Mouse (Mus musculus) WW6 (cell line): ENCODE results near the gene S100a13.

Source experiments
- DNase-seq: peaks from one replicate; pipeline ENCODE4 v3.0.0-alpha.2; 2013; ENCODE audit warnings: low read depth, low spot score

Gene S100a13

DNA sequence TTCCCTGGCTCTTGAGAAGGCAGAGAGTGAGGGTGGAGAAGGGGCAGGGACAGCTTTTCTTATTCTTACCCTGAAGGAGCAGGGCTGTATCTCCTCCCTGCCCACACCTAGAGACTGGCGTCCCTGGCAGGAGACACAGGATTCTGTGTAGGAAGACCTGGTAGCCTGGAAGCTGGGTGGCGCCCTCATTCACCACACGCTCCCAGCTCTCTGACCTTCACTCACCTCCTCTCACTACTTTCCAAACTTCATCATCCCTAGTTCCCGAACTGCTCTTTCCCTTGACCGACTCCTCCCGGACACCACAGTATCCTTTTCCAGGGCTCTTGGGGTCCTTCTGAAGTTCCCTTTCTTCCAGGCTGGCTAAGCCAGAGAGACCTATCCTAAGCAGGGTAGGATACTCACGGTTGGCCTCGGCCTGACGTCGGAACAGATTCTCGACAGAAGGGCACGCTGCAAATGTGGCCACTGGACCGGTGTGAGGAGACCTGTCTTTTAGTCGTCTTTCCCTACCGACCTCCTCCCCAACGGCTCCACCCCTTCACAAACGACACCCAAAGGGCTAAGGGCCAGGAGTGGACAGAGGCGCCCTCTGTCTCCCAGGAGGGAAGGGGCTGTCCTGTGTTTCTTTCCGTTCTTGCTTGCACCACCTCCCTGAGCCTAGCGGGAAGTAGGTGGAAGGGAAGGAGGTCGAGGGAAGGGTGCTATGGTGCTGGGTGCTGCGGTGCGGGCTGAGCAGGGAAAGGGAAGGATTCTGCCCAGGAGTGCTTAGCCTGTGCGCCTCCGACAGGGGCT lies at the start of gene S100a13, which contains the start of gene S100a1:
Gene S100a13, plus strand, starts transcription at position 640 of the 795 bp plus-strand sequence.
Gene S100a1, minus strand, starts transcription at position 597 of the 795 bp plus-strand sequence.
- no peak for DNase-seq

DNA sequence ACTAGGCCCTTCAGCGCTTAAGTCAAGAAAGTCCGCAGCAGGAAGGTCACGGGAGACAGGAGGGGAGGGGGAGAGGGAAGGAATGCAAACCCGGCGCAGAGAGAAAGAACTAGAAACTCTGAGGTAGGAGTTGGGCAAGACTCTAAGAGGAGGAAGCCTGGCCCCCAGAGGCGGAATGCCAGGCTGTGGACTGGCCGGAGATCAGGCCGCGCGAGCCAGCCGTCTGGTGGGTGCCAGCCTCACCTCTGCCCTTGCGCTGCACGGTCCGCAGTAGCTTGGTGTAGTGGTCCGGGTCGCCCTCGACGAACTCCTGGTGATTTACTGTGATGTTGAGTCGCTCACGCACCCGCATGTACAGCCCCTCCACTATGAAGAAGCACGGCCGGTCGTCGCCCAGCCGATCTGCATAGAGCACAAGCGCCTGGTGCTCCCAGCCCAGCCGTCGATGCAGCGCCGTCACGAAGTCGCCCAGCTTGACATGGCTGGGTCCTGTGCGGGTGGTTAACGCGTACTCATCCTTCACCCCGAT lies 49.6 kb upstream of the S100a13 start:
- no peak for DNase-seq

DNA sequence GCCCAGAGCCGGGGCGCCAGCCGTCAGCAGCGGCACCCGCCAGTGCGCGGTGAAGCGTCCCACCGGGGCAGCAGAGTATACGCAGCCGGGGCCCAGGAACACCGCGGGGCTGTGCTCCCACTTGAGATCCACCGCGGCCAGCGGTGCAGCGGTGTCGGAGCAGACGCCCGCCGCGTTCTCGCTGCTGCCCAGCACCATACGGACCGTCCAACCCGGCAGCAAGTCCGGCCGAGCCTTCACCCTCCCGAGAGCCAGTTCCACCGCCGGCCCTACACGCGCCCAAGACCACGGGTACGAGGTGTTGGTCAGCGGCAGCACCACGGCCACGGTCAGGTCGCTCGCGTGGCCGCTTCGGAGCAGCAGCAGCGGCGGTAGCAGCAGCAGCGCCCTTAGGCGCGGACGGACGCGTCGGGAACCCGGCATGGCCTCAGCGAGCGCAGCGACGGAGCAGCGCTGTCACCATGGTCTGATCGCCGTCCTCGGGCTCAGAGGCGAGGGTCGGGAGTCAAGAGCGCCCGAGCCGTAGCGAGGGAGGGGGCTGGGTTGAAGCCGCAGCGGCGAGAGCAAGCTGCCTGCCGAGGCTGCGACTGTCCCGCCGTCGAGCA lies 49.1 kb upstream of the S100a13 start:
- DNase-seq, result no peak

DNA sequence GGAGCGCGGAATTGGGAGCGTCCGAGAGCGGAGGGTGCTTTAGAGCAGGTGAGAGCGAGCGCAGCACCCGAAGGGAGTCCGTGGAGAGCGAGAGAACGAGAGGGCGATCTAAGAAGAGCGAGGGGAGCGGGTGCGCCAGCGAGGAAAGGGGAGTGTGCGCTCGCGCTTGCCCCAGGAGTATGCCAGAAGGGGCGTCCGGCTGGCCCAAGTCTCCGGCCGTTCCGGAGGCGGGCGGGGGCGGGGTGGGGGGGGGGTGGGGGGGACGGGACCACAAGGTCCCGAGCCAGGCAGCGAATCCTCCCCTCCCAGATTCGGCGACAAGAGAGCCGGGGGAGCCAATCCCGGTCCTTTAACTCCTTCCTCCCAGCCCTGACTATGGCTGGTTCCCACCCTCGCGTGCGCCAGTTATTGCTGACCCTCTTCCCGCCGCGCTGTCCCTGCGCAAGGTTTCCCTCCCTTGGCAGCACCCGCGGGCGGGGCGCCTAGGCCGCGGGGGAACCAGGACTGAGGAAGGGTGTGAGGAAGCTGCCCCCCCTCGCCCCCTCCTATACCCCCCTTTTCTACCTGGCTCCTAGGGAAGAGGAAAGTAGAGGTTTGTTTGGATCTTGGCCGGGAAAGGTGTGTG lies 48.4 kb upstream of the S100a13 start, which contains the start of gene Npr1:
Gene Npr1, minus strand, starts transcription at position 181 of the 625 bp plus-strand sequence.
- DNase-seq, result no peak

DNA sequence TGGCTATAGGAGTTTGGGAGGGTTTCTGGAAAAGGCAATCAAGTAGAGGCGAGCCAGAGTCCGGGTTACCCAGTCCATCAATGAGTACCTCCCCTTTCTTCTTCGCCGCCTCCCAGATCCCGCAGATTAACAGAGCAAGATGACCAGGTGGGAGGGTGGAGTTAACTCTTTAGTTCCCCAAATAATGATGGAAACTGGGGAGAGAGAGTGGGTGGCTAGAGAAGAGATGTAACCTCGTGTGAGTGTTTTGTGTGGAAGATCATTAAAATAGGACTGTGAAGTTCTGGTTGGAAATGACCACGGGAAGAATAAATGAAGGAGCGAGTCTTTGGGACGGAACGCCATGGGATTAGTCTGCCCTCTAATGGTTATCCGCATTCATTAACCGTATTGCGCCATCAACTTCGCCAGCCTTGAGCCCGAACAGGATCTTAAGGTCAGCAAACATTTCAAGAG lies 47.9 kb upstream of the S100a13 start:
- peak; percentile 39 for DNase-seq

DNA sequence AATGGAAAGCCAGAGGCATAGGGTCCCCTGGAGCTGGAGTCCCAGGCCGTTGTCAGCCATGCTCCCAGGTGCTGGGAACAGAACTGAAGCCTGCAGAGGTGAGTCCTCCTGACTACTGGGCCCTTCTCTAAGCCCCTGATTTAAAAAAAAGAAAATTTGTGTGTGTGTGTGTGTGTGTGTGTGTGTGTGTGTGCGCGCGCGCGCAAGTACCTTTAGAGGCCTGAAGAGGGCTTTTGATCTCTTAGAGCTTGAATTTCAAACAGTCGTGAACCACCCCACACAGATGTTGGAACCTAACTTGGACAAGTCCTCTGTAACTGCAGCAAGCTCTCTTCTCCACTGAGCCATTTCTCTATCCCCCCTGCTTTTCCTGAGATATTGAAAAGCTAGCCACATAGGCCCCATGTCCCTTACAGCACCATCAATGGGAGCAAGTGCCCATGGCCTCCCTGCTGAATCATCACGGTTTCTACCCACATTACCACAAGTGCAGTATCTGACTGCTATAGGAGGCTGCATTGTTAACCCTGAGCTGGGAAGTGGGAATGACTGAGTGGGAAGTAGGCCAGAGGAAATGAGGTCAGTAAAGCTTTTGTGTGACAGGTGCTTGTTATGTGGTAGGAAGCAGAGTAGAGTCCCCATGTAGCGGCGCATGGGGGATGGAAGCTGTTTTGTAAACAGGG lies 46.5 kb upstream of the S100a13 start:
- DNase-seq, result no peak

DNA sequence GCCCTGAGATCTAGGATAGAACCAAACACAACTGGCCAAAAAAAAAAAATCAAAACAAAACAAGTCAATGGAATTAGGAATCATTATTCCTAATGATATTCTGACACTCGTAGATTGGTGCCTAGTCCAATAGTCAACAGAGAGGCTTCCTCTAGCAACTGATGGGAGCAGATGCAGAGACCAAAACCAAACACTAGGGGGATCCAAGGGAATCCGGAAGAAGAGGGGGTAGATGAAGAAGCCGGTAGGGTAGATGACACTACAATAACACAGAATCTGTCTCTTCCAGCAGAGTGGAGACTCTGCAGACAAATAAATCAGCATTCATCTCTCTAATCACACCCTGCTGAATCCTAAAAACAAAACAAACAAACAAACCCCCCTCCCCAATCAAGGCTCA lies 42.0 kb upstream of the S100a13 start:
- no peak for DNase-seq

DNA sequence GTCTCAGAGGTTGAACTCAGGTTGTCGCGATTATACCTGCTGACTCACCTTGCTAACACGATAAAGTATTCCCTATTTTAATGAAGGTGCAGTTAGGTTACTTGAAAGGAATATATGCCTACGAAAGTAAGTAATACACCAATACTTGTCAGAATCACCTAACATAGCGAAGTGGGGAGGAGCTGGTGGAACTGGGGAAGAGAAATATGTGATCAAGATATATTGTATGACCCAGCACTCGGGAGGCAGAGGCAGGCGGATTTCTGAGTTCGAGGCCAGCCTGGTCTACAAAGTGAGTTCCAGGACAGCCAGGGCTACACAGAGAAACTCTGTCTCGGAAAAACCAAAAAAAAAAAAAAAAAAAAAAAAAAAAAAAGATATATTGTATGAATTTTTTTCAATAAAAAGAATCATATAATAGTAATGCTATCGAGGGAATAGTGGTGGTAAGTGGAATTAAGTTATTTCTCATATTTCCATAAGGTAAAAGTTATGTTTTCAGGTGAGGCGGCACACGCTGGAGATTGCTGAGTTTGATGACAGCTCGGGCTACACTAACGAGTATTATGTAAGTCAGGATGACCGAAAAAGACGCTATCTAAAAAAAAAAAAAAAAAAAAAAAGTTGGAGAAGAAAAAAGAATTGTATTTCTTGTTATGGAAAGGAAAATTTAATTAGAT lies 38.9 kb upstream of the S100a13 start:
- no peak for DNase-seq

DNA sequence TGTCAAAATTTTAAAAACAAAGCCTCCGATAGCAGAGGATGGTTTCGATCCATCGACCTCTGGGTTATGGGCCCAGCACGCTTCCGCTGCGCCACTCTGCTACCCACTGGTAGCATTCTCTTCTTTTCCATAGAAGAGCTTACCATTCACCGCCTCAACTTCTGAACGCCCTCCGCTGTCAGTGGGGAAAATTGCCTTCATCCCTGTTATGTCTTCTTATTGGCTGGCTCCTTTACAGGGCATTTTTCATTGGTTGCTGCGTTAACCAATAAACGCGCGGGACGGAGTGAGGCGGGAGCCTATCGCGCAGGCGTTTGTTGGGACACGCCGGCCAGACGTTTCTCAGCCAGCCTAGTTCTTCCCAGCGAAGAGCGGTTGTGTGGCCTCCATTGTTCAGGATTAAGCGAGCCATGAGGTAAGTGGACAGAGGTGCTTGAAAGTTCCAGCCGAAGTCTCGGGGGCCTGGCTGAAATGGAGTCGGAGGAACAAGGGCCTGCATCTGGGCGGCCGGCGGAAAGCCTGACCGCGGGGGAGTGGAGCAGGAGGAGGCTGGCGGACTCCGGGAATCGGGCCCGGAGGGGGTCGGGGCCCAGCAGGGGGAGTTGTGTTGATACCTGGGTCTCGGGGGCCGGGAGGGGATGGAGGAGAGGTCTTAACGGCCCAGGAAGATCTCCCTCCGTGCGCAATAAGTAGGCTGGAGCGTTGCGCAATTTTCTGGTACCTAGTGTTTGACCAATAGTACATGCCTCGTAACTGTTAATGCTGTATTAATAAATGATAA lies 38.2 kb upstream of the S100a13 start, which contains the start of gene Ilf2:
Gene Ilf2, plus strand, starts transcription at position 296 of the 781 bp plus-strand sequence.
- DNase-seq, result peak; percentile 90

DNA sequence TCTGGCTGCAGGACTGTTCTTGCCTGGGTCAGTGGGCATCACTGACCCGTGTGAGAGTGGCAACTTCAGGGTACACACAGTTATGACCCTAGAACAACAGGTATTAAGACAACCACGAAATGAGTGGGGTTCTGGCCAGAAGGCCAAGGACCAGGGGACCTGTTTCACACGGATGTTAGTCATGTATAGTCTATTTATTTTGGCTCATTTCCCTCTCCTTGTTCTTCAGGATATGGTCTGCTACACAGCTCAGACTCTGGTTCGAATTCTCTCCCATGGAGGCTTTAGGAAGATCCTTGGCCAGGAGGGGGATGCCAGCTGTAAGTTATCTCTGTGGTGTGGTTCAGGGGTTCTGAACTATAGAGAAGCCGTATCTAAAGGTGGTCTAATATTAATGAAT lies 27.2 kb upstream of the S100a13 start:
- no peak for DNase-seq

DNA sequence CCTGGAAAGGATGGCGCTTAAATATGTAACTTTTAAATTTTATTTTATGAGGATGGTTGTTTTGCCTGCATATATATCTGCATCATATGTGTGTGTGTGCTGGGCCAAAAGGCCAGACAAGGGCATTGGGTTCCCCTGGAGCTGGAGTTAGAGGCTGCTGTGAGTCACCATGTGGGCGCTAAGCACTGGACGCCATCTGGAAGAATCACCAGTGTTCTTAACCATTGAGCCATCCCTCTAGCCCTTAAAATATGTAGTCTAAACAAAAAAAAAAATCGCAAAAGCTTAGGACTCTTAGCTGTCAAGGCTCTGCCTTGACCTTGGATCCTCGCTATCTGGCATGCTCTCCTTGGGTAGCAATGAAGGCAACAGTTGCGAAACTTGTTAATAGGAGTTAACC lies 25.7 kb upstream of the S100a13 start:
- no peak for DNase-seq

DNA sequence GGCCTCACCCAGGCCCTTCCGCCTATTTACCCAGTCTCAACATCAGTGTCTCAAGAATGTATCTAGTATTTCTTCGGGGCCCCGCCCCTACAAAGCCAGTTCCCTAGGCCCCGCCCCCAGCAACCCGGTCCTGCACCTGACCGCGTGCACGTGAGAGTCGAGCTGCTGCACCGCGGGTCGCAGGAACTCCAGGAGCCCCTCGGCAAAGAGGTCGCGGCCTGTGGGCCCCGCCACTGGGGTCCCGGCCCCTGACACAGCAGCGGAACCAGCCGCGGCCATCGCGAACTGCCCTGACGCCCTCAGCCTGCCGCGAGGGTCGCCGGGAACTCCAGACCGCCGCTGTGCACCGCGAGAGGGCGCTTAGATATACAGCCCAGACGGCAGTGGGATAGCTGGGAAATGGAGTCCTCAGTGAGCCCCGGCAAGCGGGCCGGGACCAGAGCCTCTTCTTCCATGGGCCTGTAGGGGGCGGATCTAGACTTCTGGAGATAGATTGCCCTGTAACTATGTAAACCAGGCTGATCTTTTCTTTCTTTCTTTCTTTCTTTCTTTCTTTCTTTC lies 23.5 kb upstream of the S100a13 start, which contains the start of gene Snapin:
Gene Snapin, minus strand, starts transcription at position 338 of the 561 bp plus-strand sequence.
- DNase-seq, result peak; percentile 89

DNA sequence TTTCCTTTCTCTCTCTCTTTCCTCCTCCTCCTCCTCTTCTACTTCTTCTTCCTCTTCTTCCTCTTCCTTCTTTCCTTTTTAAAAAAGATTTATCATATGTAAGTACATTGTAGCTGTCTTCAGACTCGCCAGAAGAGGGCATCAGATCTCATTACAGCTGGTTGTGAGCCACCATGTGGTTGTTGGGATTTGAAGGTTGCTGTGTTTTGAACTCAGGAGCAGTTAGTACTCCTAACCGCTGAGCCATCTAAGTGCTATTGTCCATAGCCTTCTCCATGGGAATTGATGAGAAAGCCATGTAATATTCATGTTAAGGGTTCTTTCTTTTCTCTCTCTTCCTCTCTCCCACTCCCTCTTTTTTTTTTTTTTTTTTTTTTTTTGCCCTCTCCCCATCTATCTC lies 22.9 kb upstream of the S100a13 start:
- DNase-seq, result no peak

DNA sequence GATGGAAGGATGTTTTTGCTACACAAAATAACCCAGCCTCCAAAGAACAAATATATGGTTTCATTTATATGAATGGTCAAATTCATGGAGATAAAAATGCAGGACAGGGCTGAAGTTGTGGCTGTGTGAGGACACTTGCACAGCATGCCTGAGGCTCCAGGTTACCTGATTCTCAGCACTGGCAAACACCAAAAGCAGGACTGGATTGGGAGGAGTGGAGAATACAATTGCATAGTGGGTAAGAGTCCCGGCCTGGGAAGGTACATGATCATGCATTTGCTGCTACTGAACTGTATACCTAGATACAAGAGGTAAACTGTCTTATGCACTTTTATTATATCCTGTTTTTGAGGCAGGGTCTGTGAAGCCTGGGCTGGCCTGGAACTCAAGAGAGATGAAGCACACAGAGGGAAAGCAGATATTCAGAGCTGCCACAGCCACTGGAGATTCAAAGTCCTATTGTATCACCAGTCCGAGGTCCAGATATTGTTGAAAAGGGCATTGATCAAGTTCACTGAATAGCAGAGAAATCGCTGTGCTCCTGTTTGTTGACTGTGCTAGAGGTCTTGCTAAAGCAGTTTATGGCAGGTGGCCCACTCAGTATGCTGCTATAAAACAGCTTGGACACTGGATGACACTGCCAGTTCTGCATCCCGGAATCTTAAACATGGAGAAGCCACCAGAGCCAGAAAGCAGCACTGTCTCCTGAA lies 20.2 kb upstream of the S100a13 start:
- no peak for DNase-seq

DNA sequence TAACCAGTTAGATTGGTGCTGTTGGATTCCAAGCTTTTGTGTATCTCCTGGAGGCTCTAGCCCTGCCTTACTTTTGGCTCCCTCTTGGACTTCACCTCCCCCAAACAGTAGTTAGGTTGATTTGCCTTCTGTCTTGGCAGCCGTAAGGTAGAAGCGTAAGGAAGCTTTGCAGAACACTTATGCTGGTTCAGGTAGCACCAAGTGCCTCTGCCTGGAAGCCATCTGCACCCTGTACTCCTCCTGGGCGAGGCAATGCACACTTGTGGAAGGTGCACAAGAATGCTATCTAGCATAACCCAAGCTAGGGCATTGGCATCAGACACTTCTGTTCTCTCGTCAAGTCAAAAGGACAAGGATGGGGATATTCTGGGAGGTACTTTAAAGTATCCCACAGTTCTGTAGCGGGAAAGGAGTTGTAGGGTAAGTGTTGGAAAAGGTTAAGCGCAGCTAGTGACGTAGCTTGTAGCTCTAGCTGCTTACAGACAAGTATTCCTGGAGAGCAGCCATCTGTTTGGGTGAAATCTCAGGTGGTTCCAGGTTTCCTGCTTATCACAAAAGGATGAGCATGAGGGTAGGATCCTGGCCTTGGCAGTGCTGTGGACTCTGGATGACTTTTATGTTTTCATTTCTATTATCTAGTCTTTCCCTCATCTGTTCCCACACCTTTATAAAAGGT lies 18.2 kb upstream of the S100a13 start:
- DNase-seq, result no peak

DNA sequence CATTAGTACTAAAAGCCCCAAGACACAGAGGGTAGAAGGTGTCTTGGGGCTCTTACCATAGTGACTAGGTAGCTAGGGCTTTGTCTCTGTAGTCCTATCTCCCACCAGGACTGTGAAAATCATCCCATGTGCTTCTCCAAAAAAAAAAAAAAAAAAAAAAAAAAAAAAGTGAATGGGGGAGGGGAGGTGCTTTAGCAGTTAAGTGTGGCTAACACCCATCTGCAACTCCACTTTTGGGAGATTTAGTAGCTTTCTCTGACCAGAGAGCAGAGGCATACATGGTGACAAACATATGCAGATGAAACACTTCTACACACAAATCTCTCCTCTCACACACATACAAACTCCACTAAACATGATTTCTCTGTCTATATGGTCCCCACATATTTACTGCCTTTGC lies 16.6 kb upstream of the S100a13 start:
- DNase-seq, result no peak

DNA sequence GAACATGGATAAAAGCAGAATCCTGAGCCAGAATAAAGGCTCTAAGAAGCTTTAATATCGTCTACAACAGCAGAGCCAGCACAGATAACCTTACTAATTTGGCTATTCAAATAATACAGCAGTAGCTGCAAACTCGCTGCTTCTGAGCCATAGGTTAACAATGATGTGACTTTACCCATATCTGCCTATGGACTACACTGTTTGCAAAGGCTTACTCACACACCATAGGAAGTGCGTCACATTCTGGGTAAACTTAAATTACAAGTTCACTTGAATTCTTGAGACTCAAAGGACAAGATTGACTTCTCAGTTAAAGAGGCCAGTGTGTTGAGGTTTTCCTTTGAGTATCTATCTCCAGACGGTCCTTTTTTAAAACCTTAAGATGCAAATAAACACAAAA lies 10.8 kb upstream of the S100a13 start:
- DNase-seq, result no peak

DNA sequence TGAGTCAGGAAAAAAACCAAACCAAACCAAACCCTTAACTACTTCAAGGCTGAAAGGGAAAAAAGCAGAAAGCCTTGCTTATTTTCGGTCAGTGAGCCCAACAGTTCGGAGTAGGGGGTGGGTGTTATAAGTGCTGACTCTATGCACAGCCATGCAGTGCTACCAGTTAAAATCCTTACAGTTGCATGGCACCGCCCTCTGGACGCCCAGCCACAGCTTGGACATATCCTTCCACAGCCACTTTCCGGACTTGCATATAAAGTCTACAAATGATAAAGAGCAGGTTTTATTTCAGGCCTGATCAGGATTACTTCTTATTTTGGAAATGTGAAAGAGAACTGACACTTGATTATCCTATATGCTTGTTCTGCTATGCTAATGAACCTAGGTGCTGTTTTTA lies 9.0 kb upstream of the S100a13 start:
- DNase-seq, result no peak

DNA sequence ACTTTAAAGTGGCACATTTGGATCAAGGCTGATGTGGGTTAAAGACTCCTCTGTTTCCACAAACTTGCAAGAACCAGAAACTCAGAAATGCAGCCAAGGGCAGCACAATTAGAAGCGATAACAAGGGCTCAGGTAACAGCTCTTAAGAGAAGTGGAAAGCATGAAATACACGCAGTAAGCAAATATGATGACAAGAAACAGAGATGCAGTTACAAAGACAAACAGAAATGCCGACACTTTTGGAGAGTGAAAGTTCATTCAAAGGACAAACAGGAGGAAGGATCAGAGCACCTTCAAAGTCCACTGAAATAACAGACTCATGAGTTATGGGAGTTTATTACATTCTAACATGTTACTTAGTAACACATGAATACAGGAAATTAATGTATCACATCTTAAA lies 7.9 kb upstream of the S100a13 start:
- no peak for DNase-seq
